ENCODE assay signal across 8 mouse cellular contexts in genomic region chr13:23449235-23450095, GRCm38 (mm10). TPM values are rescaled to one million over a fixed set of nuclear protein-coding genes. Genes with fewer than 3 reads are reported as not detected.
DNase-seq lines count a peak whose midpoint lies in the region; ATAC-seq lines count a peak whose summit lies in the region.

No protein-coding gene starts in this region.

- 0 out of 2 replicates have a peak, but pooled peaks cover 3% of the 10 kb centered on the region for H3K4me1 ChIP-seq in kidney, embryonic 14.5 days (ENCODE audit: control insufficient read depth, insufficient read depth, low read length)
- H3K4me1 ChIP-seq in lung, embryonic 15.5 days, result peaks cover 9% of the 10 kb centered on the region

- peak overlapping the region; percentile 61 for H3K4me2 ChIP-seq in kidney, embryonic 14.5 days (replicated peaks; ENCODE audit: low read depth, low read length)
- H3K4me2 ChIP-seq in lung, embryonic 15.5 days, result peak overlapping the region; percentile 77

- under 1% methylated on average over 24 of the region's 24 CpGs for WGBS in kidney, embryonic 14.5 days
- under 1% methylated on average over 24 of the region's 24 CpGs for WGBS in lung, embryonic 15.5 days

- H3K27me3 ChIP-seq in kidney, embryonic 14.5 days (ENCODE audit: control insufficient read depth, insufficient read depth, low read length), result no peaks in the 10 kb centered on the region
- no peaks in the 10 kb centered on the region for H3K27me3 ChIP-seq in lung, embryonic 15.5 days

- DNase-seq in right cerebral cortex, adult 18-20 months, result peak; percentile 70
- DNase-seq in right cerebral cortex, postnatal 36 days (ENCODE audit: low spot score in 2 of 2), result no peak
- DNase-seq in cerebellum, postnatal 10 days, result peak; percentile 79 to 82
- DNase-seq in gastrocnemius, postnatal 10 days, result peak; percentile 32
- DNase-seq in retina, postnatal 1 day, result peak; percentile 89
- no peak for DNase-seq in ovary, postnatal 10 days (ENCODE audit: low spot score)

- ATAC-seq in kidney, embryonic 14.5 days (ENCODE audit: low FRiP score, low TSS enrichment), result no peak
- ATAC-seq in lung, embryonic 15.5 days (ENCODE audit: borderline replicate concordance, extremely low read depth, low FRiP score, low TSS enrichment), result no peak

- H3K4me3 ChIP-seq in kidney, embryonic 14.5 days (ENCODE audit: low read length), result peak overlapping the region; percentile 49
- H3K4me3 ChIP-seq in lung, embryonic 15.5 days, result peak overlapping the region; percentile 56

- 0 out of 2 replicates have a peak overlapping the region, but pooled peaks have one; percentile 30 for H3K27ac ChIP-seq in kidney, embryonic 14.5 days (ENCODE audit: low read depth, low read length)
- H3K27ac ChIP-seq in lung, embryonic 15.5 days, result peak overlapping the region; percentile 50

- H3K36me3 ChIP-seq in kidney, embryonic 14.5 days (ENCODE audit: control insufficient read depth, insufficient read depth, low read length), result no peaks in the 10 kb centered on the region
- no peaks in the 10 kb centered on the region for H3K36me3 ChIP-seq in lung, embryonic 15.5 days

- H3K9ac ChIP-seq in kidney, embryonic 14.5 days (ENCODE audit: low read depth, low read length), result peak overlapping the region; percentile 56
- peak overlapping the region; percentile 44 for H3K9ac ChIP-seq in lung, embryonic 15.5 days

- H3K9me3 ChIP-seq in kidney, embryonic 14.5 days (ENCODE audit: control insufficient read depth, low read length), result no peaks in the 10 kb centered on the region
- no peaks in the 10 kb centered on the region for H3K9me3 ChIP-seq in lung, embryonic 15.5 days

RNA-seq across cellular contexts. Expression of gene Btn1a1, which starts 16.2 kb away (rescaled TPM):
- not detected for total RNA-seq in gastrocnemius, postnatal 10 days (2021)
- 0.09 TPM in 2 replicates for polyA plus RNA-seq in kidney, embryonic 14.5 days (2014; fragmentation: Nextera tagmentation; extraction: Ambion mirVana)
- polyA plus RNA-seq in lung, embryonic 15.5 days (2015; fragmentation: Nextera tagmentation; extraction: Ambion mirVana), result 0.14 and 0.26 TPM in 2 replicates

RNA-seq across cellular contexts. Expression of gene Abt1, which starts 25.8 kb away (rescaled TPM):
- 1 to 10 TPM; 4.8 to 5.3 TPM for total RNA-seq in gastrocnemius, postnatal 10 days (2021)
- 12.5 and 13.5 TPM in 2 replicates for polyA plus RNA-seq in kidney, embryonic 14.5 days (2014; fragmentation: Nextera tagmentation; extraction: Ambion mirVana)
- 13.6 and 14.2 TPM in 2 replicates for polyA plus RNA-seq in lung, embryonic 15.5 days (2015; fragmentation: Nextera tagmentation; extraction: Ambion mirVana)

RNA-seq across cellular contexts. Expression of gene Btn2a2, which starts 39.2 kb away (rescaled TPM):
- under 1 TPM in 1 of 2 experiments, not detected in 1; 0.11 TPM for total RNA-seq in gastrocnemius, postnatal 10 days (2021)
- polyA plus RNA-seq in kidney, embryonic 14.5 days (2014; fragmentation: Nextera tagmentation; extraction: Ambion mirVana), result 0.31 and 0.87 TPM in 2 replicates
- 0.16 and 0.21 TPM in 2 replicates for polyA plus RNA-seq in lung, embryonic 15.5 days (2015; fragmentation: Nextera tagmentation; extraction: Ambion mirVana)

Comparison
In these comparisons a context has a peak if more than half of its experiments do, and no peak if none do; other contexts are left out.
1. DNase-seq: peak in right cerebral cortex, adult 18-20 months (single experiment), cerebellum, postnatal 10 days (2 of 2), gastrocnemius, postnatal 10 days (single experiment) and retina, postnatal 1 day (single experiment); none in right cerebral cortex, postnatal 36 days (0 of 2) and ovary, postnatal 10 days (single experiment).